Comparison of ENCODE assay signal across 9 mouse cellular contexts in the genomic region with DNA sequence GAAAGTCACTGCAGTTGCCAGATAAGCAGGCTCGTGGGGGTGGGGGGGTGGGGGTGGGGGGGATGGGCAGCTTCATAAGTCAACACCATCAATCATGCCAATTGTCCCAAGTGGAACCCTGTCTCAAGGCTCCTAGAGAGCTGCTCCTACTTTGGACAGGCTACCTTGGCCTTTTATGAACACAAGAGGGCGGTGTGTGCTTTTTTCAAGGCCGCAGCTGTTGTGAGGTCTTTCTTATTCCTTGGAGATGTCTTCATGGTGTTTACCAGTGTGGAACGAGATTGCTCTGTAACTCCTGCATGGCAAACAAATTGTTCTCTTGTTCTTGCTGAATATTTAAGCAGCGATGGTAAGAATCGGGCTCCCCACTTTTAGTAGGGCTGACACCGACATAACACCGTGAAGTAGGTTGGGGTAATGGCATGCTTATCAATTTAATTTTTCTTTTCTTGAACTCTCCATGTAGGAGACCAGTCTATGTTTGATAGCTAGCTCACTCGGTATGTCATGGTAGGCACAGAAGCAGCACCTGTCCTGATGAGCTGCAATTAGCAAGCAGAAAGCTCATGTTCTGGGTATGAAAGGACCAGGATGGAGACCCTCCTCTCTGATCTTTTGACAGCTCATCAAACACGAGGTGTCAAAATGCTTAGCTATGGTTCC.
DNase-seq lines count a peak whose midpoint lies in the region; ATAC-seq and TF ChIP-seq lines count a peak whose summit lies in the region.
"Had no signal": no experiment of that assay in that cellular context is flagged by ENCODE, and none has a peak within 500 bp of the region (broad histone marks: within the 10 kb centered on the region; RNA-seq: fewer than 3 reads in every experiment).

No protein-coding gene starts in this region.

- TF ChIP-seq EP300 in lung, postnatal 0 days (IDR thresholded peaks at IDR 0.05) = no peak

- no peak overlapping the region for H3K4me2 ChIP-seq in heart, embryonic 12.5 days
- no peak overlapping the region for H3K4me2 ChIP-seq in lung, postnatal 0 days (replicated peaks; ENCODE audit: low read depth, low read length)
- H3K4me2 ChIP-seq: heart, embryonic 15.5 days had no signal

- DNase-seq in heart, adult 18-20 months = peak; percentile 28 to 52
- peak; percentile 26 for DNase-seq in cerebellum, adult 9-10 months
- peak; percentile 39 to 81 for DNase-seq in frontal cortex, postnatal 36 days (ENCODE audit: low spot score in 2 of 2)
- peak; percentile 67 for DNase-seq in layer of hippocampus, adult 11-12 months (ENCODE audit: low spot score)
- DNase-seq in lung, postnatal 0 days (ENCODE audit: low spot score) = peak; percentile 80
- DNase-seq in right cerebral cortex, postnatal 10 days (ENCODE audit: low spot score in 2 of 2) = peak; percentile 71 to 77
- DNase-seq in thymus, postnatal 10 days (ENCODE audit: low spot score in 2 of 2) = no peak

- H3K36me3 ChIP-seq in heart, embryonic 12.5 days = no peaks in the 10 kb centered on the region
- H3K36me3 ChIP-seq in lung, postnatal 0 days (ENCODE audit: insufficient read depth, low read length) = no peaks in the 10 kb centered on the region
- H3K36me3 ChIP-seq: heart, embryonic 15.5 days had no signal

- no peak overlapping the region for H3K27ac ChIP-seq in heart, embryonic 12.5 days (ENCODE audit: poor library complexity, severe bottlenecking)
- no peak overlapping the region for H3K27ac ChIP-seq in lung, postnatal 0 days (ENCODE audit: low read length)
- H3K27ac ChIP-seq: heart, embryonic 15.5 days had no signal

- no peaks in the 10 kb centered on the region for H3K4me1 ChIP-seq in heart, embryonic 12.5 days (replicated peaks)
- H3K4me1 ChIP-seq in lung, postnatal 0 days (ENCODE audit: insufficient read depth, low read depth, low read length) = no peaks in the 10 kb centered on the region
- H3K4me1 ChIP-seq: heart, embryonic 15.5 days had no signal

- peak; percentile 77 for TF ChIP-seq CTCF in lung, postnatal 0 days (IDR thresholded peaks at IDR 0.05)

- H3K9me3 ChIP-seq in heart, embryonic 12.5 days (replicated peaks) = no peaks in the 10 kb centered on the region
- H3K9me3 ChIP-seq in lung, postnatal 0 days (ENCODE audit: low read length) = no peaks in the 10 kb centered on the region
- H3K9me3 ChIP-seq: heart, embryonic 15.5 days had no signal

- 47% methylated on average over 10 of the region's 10 CpGs for WGBS in heart, embryonic 12.5 days
- WGBS in lung, postnatal 0 days = 38% methylated on average over 10 of the region's 10 CpGs

- ATAC-seq in heart, embryonic 12.5 days (ENCODE audit: insufficient number of reproducible peaks, low FRiP score) = no peak
- ATAC-seq in lung, postnatal 0 days = peak; percentile 63; the same call in 1 of the 2 replicates

- no peak overlapping the region for H3K4me3 ChIP-seq in heart, embryonic 12.5 days
- H3K4me3 ChIP-seq in lung, postnatal 0 days (ENCODE audit: low read depth, low read length) = no peak overlapping the region
- H3K4me3 ChIP-seq: heart, embryonic 15.5 days had no signal

- H3K9ac ChIP-seq in heart, embryonic 12.5 days = no peak overlapping the region
- no peak overlapping the region for H3K9ac ChIP-seq in lung, postnatal 0 days (replicated peaks; ENCODE audit: low read depth)
- H3K9ac ChIP-seq: heart, embryonic 15.5 days had no signal

- 0 out of 2 replicates have a peak, but pooled peaks cover 6% of the 10 kb centered on the region for H3K27me3 ChIP-seq in heart, embryonic 12.5 days (replicated peaks)
- H3K27me3 ChIP-seq in lung, postnatal 0 days (replicated peaks; ENCODE audit: insufficient read depth, low read length) = no peaks in the 10 kb centered on the region
- H3K27me3 ChIP-seq: heart, embryonic 15.5 days had no signal

Comparison
In these comparisons a context has a peak if more than half of its experiments do, and no peak if none do; other contexts are left out.
1. DNase-seq: peak in heart, adult 18-20 months (2 of 2), cerebellum, adult 9-10 months (single experiment), frontal cortex, postnatal 36 days (2 of 2), layer of hippocampus, adult 11-12 months (single experiment), lung, postnatal 0 days (single experiment) and right cerebral cortex, postnatal 10 days (2 of 2); none in thymus, postnatal 10 days (0 of 2).